Mouse (Mus musculus): ENCODE results near the gene Ankrd54. TPM values are rescaled to one million over a fixed set of nuclear protein-coding genes. Genes with fewer than 3 reads are reported as not detected.

Ankrd54 gene
- total RNA-seq, 1 experiment: 25.4 TPM

DNA sequence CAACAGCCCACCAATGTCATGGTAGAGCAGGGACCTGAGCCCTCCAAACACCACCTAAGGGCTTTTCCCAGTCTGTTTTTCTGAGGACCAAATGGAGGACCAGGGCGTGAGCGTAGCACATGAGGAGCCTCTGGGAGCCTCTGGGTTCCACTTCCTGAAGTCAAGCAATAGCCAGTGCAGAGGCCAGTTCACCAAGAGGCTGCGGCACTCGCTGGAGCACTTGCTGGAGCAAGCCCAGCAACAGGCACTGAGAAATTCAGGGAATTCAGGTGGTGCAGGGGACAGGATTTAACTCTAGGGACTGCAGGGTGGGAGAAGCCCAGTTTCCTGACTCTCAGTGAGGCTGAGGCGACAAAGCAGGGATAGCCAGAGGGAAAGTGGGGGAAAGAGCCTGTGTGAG, 35.5 kb upstream of the Ankrd54 start:
- TF ChIP-seq HCFC1 (IDR thresholded peaks at IDR 0.05; ENCODE audit: borderline replicate concordance, insufficient read depth, low read length): no peak
- TF ChIP-seq CHD2 (IDR thresholded peaks at IDR 0.05; ENCODE audit: low read depth, low read length): no peak
- TF ChIP-seq ZNF384 (IDR thresholded peaks at IDR 0.05; ENCODE audit: low read depth, low read length): no peak
- no peak for TF ChIP-seq MAFK (IDR thresholded peaks at IDR 0.05; ENCODE audit: insufficient read depth, low read depth, low read length)
- TF ChIP-seq ZC3H11A (IDR thresholded peaks at IDR 0.05; ENCODE audit: borderline replicate concordance, low read depth, low read length): no peak
- H3K36me3 ChIP-seq (ENCODE audit: control insufficient read depth, insufficient read depth, low read length, poor library complexity, severe bottlenecking): peaks cover 26% of the 10 kb centered on the region
- in situ Hi-C loops (cut with MboI; ENCODE audit: low sequenced_read_pairs in 2 of 2, unreplicated experiment in 2 of 2): no loop called here
- DNase-seq (ENCODE audit: low read depth, low spot score): no peak
- no peak overlapping the region for H3K9ac ChIP-seq (ENCODE audit: insufficient read depth, low read depth, low read length, poor library complexity, severe bottlenecking)
- H3K4me3 ChIP-seq (ENCODE audit: insufficient read depth in 1 of 2, low read depth in 1 of 2, low read length in 2 of 2, poor library complexity in 1 of 2, severe bottlenecking in 1 of 2): no peak overlapping the region
- no peaks in the 10 kb centered on the region for H3K9me3 ChIP-seq (ENCODE audit: control insufficient read depth, insufficient read depth, low read depth, low read length)
- H3K27ac ChIP-seq (ENCODE audit: insufficient read depth, low read depth, low read length, poor library complexity, severe bottlenecking): no peak overlapping the region
- peaks cover 0 to 10% of the 10 kb centered on the region in 2 experiments; a peak in 2 of 4 replicates for H3K4me1 ChIP-seq (ENCODE audit: control insufficient read depth in 2 of 2, insufficient read depth in 2 of 2, low read length in 2 of 2, poor library complexity in 1 of 2)

DNA sequence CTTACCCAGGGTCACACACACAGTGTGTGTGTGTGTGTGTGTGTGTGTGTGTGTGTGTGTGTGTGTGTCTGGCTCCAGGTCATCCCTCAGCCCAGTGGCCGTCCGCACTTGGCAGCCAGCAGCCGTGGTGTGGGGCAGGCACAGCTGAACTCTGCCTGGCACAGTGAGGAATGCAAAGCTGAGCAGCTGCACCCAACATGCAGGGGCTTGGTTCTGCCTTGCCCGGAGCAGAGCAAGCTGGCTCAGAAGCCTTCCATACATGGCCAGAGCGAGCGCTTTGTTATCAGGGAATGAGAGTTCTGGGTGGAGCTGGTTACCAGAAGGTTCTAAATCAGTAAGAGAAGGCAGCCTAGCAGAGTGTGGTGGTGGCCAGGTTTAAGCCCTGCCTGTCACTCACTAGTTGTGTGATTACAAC, 34.9 kb upstream of the Ankrd54 start:
- TF ChIP-seq HCFC1 (IDR thresholded peaks at IDR 0.05; ENCODE audit: borderline replicate concordance, insufficient read depth, low read length): no peak
- TF ChIP-seq ZC3H11A (IDR thresholded peaks at IDR 0.05; ENCODE audit: borderline replicate concordance, low read depth, low read length): no peak
- no peak for TF ChIP-seq CHD2 (IDR thresholded peaks at IDR 0.05; ENCODE audit: low read depth, low read length)
- no peak for TF ChIP-seq ZNF384 (IDR thresholded peaks at IDR 0.05; ENCODE audit: low read depth, low read length)
- TF ChIP-seq MAFK (IDR thresholded peaks at IDR 0.05; ENCODE audit: insufficient read depth, low read depth, low read length): no peak
- Histone ChIP-seq H3K9ac (ENCODE audit: insufficient read depth, low read depth, low read length, poor library complexity, severe bottlenecking) (no peak overlapping the region), H3K4me1 (ENCODE audit: control insufficient read depth in 2 of 2, insufficient read depth in 2 of 2, low read length in 2 of 2, poor library complexity in 1 of 2) (peaks cover 0 to 10% of the 10 kb centered on the region in 2 experiments; a peak in 2 of 4 replicates), H3K4me3 (ENCODE audit: insufficient read depth in 1 of 2, low read depth in 1 of 2, low read length in 2 of 2, poor library complexity in 1 of 2, severe bottlenecking in 1 of 2) (no peak overlapping the region), H3K27ac (ENCODE audit: insufficient read depth, low read depth, low read length, poor library complexity, severe bottlenecking) (no peak overlapping the region), H3K9me3 (ENCODE audit: control insufficient read depth, insufficient read depth, low read depth, low read length) (no peaks in the 10 kb centered on the region), H3K36me3 (ENCODE audit: control insufficient read depth, insufficient read depth, low read length, poor library complexity, severe bottlenecking) (peaks cover 28% of the 10 kb centered on the region)
- in situ Hi-C loops (cut with MboI; ENCODE audit: low sequenced_read_pairs in 2 of 2, unreplicated experiment in 2 of 2): no loop called here
- no peak for DNase-seq (ENCODE audit: low read depth, low spot score)

DNA sequence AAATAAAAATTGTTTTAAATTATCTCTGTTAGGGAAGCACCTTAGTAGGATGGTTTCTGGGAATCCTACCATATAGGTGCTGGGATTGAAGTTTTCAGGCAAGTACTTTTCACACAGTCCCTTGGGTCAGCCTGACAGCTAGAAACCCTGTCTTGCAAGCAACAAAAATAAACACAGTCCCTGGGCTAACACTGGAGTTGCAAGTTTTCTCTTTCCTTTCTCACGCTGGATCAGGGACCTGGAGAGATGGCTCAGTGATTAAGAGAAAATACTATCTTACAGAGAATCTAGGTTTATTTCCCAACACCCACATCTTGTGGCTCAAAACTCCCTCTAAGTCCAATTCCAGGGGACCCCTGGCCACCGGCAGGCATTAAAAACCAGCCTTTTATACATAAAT, 34.4 kb upstream of the Ankrd54 start:
- no peak for TF ChIP-seq ZNF384 (IDR thresholded peaks at IDR 0.05; ENCODE audit: low read depth, low read length)
- TF ChIP-seq MAFK (IDR thresholded peaks at IDR 0.05; ENCODE audit: insufficient read depth, low read depth, low read length): no peak
- TF ChIP-seq HCFC1 (IDR thresholded peaks at IDR 0.05; ENCODE audit: borderline replicate concordance, insufficient read depth, low read length): no peak
- TF ChIP-seq ZC3H11A (IDR thresholded peaks at IDR 0.05; ENCODE audit: borderline replicate concordance, low read depth, low read length): no peak
- no peak for TF ChIP-seq CHD2 (IDR thresholded peaks at IDR 0.05; ENCODE audit: low read depth, low read length)
- Histone ChIP-seq H3K9ac (ENCODE audit: insufficient read depth, low read depth, low read length, poor library complexity, severe bottlenecking) (no peak overlapping the region), H3K9me3 (ENCODE audit: control insufficient read depth, insufficient read depth, low read depth, low read length) (no peaks in the 10 kb centered on the region), H3K4me1 (ENCODE audit: control insufficient read depth in 2 of 2, insufficient read depth in 2 of 2, low read length in 2 of 2, poor library complexity in 1 of 2) (peaks cover 0 to 10% of the 10 kb centered on the region in 2 experiments; a peak in 2 of 4 replicates), H3K4me3 (ENCODE audit: insufficient read depth in 1 of 2, low read depth in 1 of 2, low read length in 2 of 2, poor library complexity in 1 of 2, severe bottlenecking in 1 of 2) (no peak overlapping the region), H3K27ac (ENCODE audit: insufficient read depth, low read depth, low read length, poor library complexity, severe bottlenecking) (no peak overlapping the region), H3K36me3 (ENCODE audit: control insufficient read depth, insufficient read depth, low read length, poor library complexity, severe bottlenecking) (peaks cover 33% of the 10 kb centered on the region)
- DNase-seq (ENCODE audit: low read depth, low spot score): no peak
- in situ Hi-C loops (cut with MboI; ENCODE audit: low sequenced_read_pairs in 2 of 2, unreplicated experiment in 2 of 2): no loop called here

DNA sequence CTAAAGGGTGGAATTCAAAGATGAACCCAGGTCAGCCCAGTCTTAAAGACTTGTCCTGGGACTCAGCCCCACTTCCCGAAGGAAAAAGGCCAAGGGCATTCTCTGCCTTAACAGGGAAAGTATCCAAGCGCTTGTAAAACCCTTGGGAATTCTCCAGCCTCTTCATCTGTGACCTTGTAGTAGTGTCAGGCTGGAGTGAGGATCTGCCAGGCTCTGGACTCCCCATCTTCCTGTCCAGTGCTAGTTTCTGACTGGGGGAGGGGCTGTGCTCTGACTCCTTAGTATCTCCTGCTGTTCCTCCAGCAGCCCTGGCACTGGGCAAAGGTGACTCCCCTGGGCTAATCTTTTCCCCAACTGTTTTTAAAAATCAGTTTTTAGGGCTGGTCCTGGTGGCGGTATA, 33.9 kb upstream of the Ankrd54 start:
- peaks cover 35% of the 10 kb centered on the region for H3K36me3 ChIP-seq (ENCODE audit: control insufficient read depth, insufficient read depth, low read length, poor library complexity, severe bottlenecking)
- no peak for DNase-seq (ENCODE audit: low read depth, low spot score)
- no peak overlapping the region for H3K9ac ChIP-seq (ENCODE audit: insufficient read depth, low read depth, low read length, poor library complexity, severe bottlenecking)
- no peak overlapping the region for H3K27ac ChIP-seq (ENCODE audit: insufficient read depth, low read depth, low read length, poor library complexity, severe bottlenecking)
- H3K4me1 ChIP-seq (ENCODE audit: control insufficient read depth in 2 of 2, insufficient read depth in 2 of 2, low read length in 2 of 2, poor library complexity in 1 of 2): peaks cover 0 to 10% of the 10 kb centered on the region in 2 experiments; a peak in 2 of 4 replicates
- in situ Hi-C loops (cut with MboI; ENCODE audit: low sequenced_read_pairs in 2 of 2, unreplicated experiment in 2 of 2): no loop called here
- H3K4me3 ChIP-seq (ENCODE audit: insufficient read depth in 1 of 2, low read depth in 1 of 2, low read length in 2 of 2, poor library complexity in 1 of 2, severe bottlenecking in 1 of 2): no peak overlapping the region
- H3K9me3 ChIP-seq (ENCODE audit: control insufficient read depth, insufficient read depth, low read depth, low read length): no peaks in the 10 kb centered on the region
- no peak for TF ChIP-seq HCFC1 (IDR thresholded peaks at IDR 0.05; ENCODE audit: borderline replicate concordance, insufficient read depth, low read length)
- no peak for TF ChIP-seq ZC3H11A (IDR thresholded peaks at IDR 0.05; ENCODE audit: borderline replicate concordance, low read depth, low read length)
- TF ChIP-seq CHD2 (IDR thresholded peaks at IDR 0.05; ENCODE audit: low read depth, low read length): no peak
- no peak for TF ChIP-seq MAFK (IDR thresholded peaks at IDR 0.05; ENCODE audit: insufficient read depth, low read depth, low read length)
- no peak for TF ChIP-seq ZNF384 (IDR thresholded peaks at IDR 0.05; ENCODE audit: low read depth, low read length)

DNA sequence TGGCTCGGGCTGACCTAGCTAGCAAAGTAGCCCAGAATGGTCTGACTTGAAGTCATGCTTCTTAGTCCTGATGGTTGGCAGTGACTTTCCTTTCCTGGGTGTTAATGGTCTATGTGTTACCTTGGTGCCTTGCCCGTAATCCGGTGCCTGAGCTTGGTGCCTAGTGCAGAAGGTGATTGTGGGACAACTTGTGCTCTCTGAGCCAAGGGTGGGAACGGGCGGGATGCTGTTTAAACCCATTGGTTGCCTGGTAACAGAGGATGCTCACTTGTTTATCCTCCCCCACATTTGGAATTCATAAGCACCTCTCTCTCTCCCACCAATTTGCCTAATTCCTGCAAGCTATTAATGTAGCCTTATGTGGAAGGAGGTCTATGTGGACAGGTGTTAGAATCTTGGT, 32.8 kb upstream of the Ankrd54 start:
- in situ Hi-C loops (cut with MboI; ENCODE audit: low sequenced_read_pairs in 2 of 2, unreplicated experiment in 2 of 2): no loop called here
- TF ChIP-seq ZC3H11A (IDR thresholded peaks at IDR 0.05; ENCODE audit: borderline replicate concordance, low read depth, low read length) (no peak), CHD2 (IDR thresholded peaks at IDR 0.05; ENCODE audit: low read depth, low read length) (no peak), HCFC1 (IDR thresholded peaks at IDR 0.05; ENCODE audit: borderline replicate concordance, insufficient read depth, low read length) (no peak), ZNF384 (IDR thresholded peaks at IDR 0.05; ENCODE audit: low read depth, low read length) (no peak), MAFK (IDR thresholded peaks at IDR 0.05; ENCODE audit: insufficient read depth, low read depth, low read length) (no peak)
- Histone ChIP-seq H3K27ac (ENCODE audit: insufficient read depth, low read depth, low read length, poor library complexity, severe bottlenecking) (no peak overlapping the region), H3K9me3 (ENCODE audit: control insufficient read depth, insufficient read depth, low read depth, low read length) (no peaks in the 10 kb centered on the region), H3K9ac (ENCODE audit: insufficient read depth, low read depth, low read length, poor library complexity, severe bottlenecking) (no peak overlapping the region), H3K4me3 (ENCODE audit: insufficient read depth in 1 of 2, low read depth in 1 of 2, low read length in 2 of 2, poor library complexity in 1 of 2, severe bottlenecking in 1 of 2) (no peak overlapping the region), H3K4me1 (ENCODE audit: control insufficient read depth in 2 of 2, insufficient read depth in 2 of 2, low read length in 2 of 2, poor library complexity in 1 of 2) (peaks cover 0 to 10% of the 10 kb centered on the region in 2 experiments; a peak in 2 of 4 replicates), H3K36me3 (ENCODE audit: control insufficient read depth, insufficient read depth, low read length, poor library complexity, severe bottlenecking) (peaks cover 44% of the 10 kb centered on the region)
- no peak for DNase-seq (ENCODE audit: low read depth, low spot score)
